Mouse (Mus musculus) MEL (cell line): ENCODE measurements around the gene E2f1. TPM values are rescaled to one million over a fixed set of nuclear protein-coding genes. Genes with fewer than 3 reads are reported as not detected.

Experiments used
- DNase-seq: peaks from one replicate; pipeline ENCODE4 v3.0.0; 2011; ENCODE audit warnings: low read depth, low spot score
- H3K27ac ChIP-seq: 2 replicates; pipeline ENCODE4 v1.5.1; 2012; ENCODE audit warnings: low read depth, mild to moderate bottlenecking, control low read depth, low read length, moderate library complexity; ENCODE audit not compliant: control insufficient read depth
- H3K27me3 ChIP-seq, 2 experiments: fragments of 150-350 bp in 1 of 2; sonication (generic) in 1 of 2; 2 replicates each; pipeline ENCODE4 v1.6.1; 2012; ENCODE audit warnings: low read length in 2 of 2, mild to moderate bottlenecking in 2 of 2, improper control_type of control experiment in 1 of 2, moderate library complexity in 1 of 2; ENCODE audit not compliant: insufficient read depth in 2 of 2, control insufficient read depth in 1 of 2
- H3K36me3 ChIP-seq, 2 experiments: 2 replicates each; pipeline ENCODE4 v1.6.1; 2012 to 2014; ENCODE audit warnings: low read length in 2 of 2, improper control_type of control experiment in 1 of 2, inconsistent platforms in 1 of 2, mild to moderate bottlenecking in 1 of 2; ENCODE audit not compliant: insufficient read depth in 2 of 2, control insufficient read depth in 1 of 2
- H3K4me1 ChIP-seq, 2 experiments: fragments of 150-350 bp in 1 of 2; sonication (generic) in 1 of 2; 2 replicates each; pipeline ENCODE4 v1.6.1; 2012; ENCODE audit warnings: low read length in 2 of 2, improper control_type of control experiment in 1 of 2, mild to moderate bottlenecking in 1 of 2; ENCODE audit not compliant: insufficient read depth in 2 of 2, control insufficient read depth in 1 of 2
- H3K4me3 ChIP-seq, 2 experiments: fragments of 150-350 bp in 1 of 2; sonication (generic) in 1 of 2; 2 replicates each; pipeline ENCODE4 v1.5.1; 2012; ENCODE audit warnings: low read depth in 2 of 2, low read length in 2 of 2, mild to moderate bottlenecking in 2 of 2, moderate library complexity in 2 of 2, control low read depth in 1 of 2, improper control_type of control experiment in 1 of 2; ENCODE audit not compliant: control insufficient read depth in 1 of 2, insufficient read depth in 1 of 2
- H3K79me2 ChIP-seq: 2 replicates; pipeline ENCODE4 v1.6.1; 2012; ENCODE audit warnings: mild to moderate bottlenecking, low read length, moderate library complexity; ENCODE audit not compliant: control insufficient read depth, poor library complexity, insufficient read depth
- H3K9ac ChIP-seq: 2 replicates; pipeline ENCODE4 v1.6.1; 2012; ENCODE audit warnings: low read depth, mild to moderate bottlenecking, control low read depth, low read length, moderate library complexity; ENCODE audit not compliant: control insufficient read depth, poor library complexity, severe bottlenecking
- H3K9me3 ChIP-seq: fragments of 150-350 bp; sonication (generic); replicated peaks from 2 replicates; pipeline ENCODE4 v1.6.1; 2012; ENCODE audit warnings: mild to moderate bottlenecking, low read length, improper control_type of control experiment, moderate library complexity; ENCODE audit not compliant: insufficient read depth
- CHD1 ChIP-seq: IDR thresholded peaks from 2 replicates; pipeline ENCODE4 v1.6.1; 2012; ENCODE audit warnings: low read depth, mild to moderate bottlenecking, inconsistent platforms, low read length, improper control_type of control experiment
- CHD2 ChIP-seq: IDR thresholded peaks from 2 replicates; pipeline ENCODE4 v1.6.1; 2011; ENCODE audit warnings: low read length, improper control_type of control experiment
- CTCF ChIP-seq, 3 experiments: IDR thresholded peaks in 2 of 3; conservative IDR thresholded peaks in 1 of 3; 2 replicates each; pipeline ENCODE4 v1.5.1; 2011 to 2012; ENCODE audit warnings: low read length in 3 of 3, low read depth in 2 of 3, mild to moderate bottlenecking in 2 of 3, improper control_type of control experiment in 1 of 3, inconsistent platforms in 1 of 3, mixed read lengths in 1 of 3, moderate library complexity in 1 of 3; ENCODE audit not compliant: control insufficient read depth in 1 of 3, insufficient read depth in 1 of 3, poor library complexity in 1 of 3, severe bottlenecking in 1 of 3
- E2F4 ChIP-seq: IDR thresholded peaks from 2 replicates; pipeline ENCODE4 v1.6.1; 2011; ENCODE audit warnings: low read depth, low read length, improper control_type of control experiment, borderline replicate concordance
- ELF1 ChIP-seq: IDR thresholded peaks from 2 replicates; pipeline ENCODE4 v1.6.1; 2014; ENCODE audit warnings: low read depth, mild to moderate bottlenecking, inconsistent platforms, low read length, improper control_type of control experiment, moderate library complexity
- EP300 ChIP-seq, 2 experiments: IDR thresholded peaks; 2 replicates each; pipeline ENCODE4 v1.6.1; 2011; ENCODE audit warnings: improper control_type of control experiment in 2 of 2, low read length in 2 of 2, low read depth in 1 of 2, mild to moderate bottlenecking in 1 of 2
- ETS1 ChIP-seq: IDR thresholded peaks from 2 replicates; pipeline ENCODE4 v1.6.1; 2012; ENCODE audit warnings: low read depth, mild to moderate bottlenecking, inconsistent platforms, low read length, improper control_type of control experiment, moderate library complexity
- GABPA ChIP-seq: IDR thresholded peaks from 2 replicates; pipeline ENCODE4 v1.6.1; 2012; ENCODE audit warnings: low read depth, mild to moderate bottlenecking, inconsistent platforms, low read length, improper control_type of control experiment, moderate library complexity
- GATA1 ChIP-seq: IDR thresholded peaks from 2 replicates; pipeline ENCODE4 v1.6.1; 2011; ENCODE audit warnings: low read depth, low read length, improper control_type of control experiment
- KAT2A ChIP-seq: conservative IDR thresholded peaks from 2 replicates; pipeline ENCODE4 v1.6.1; 2012; ENCODE audit warnings: low read depth, low read length, improper control_type of control experiment, inconsistent platforms
- MAX ChIP-seq: IDR thresholded peaks from 2 replicates; pipeline ENCODE4 v1.6.1; 2011; ENCODE audit warnings: low read length, improper control_type of control experiment
- MAZ ChIP-seq: IDR thresholded peaks from 2 replicates; pipeline ENCODE4 v1.6.1; 2012; ENCODE audit warnings: low read depth, mild to moderate bottlenecking, inconsistent platforms, low read length, improper control_type of control experiment
- MEF2A ChIP-seq: IDR thresholded peaks from 2 replicates; pipeline ENCODE4 v1.6.1; 2014; ENCODE audit warnings: low read depth, mild to moderate bottlenecking, inconsistent platforms, low read length, improper control_type of control experiment; ENCODE audit not compliant: poor library complexity, insufficient replicate concordance, severe bottlenecking; ENCODE audit errors: extremely low read depth
- MXI1 ChIP-seq: IDR thresholded peaks from 2 replicates; pipeline ENCODE4 v1.6.1; 2011; ENCODE audit warnings: mild to moderate bottlenecking, low read depth, low read length, improper control_type of control experiment
- MYB ChIP-seq: IDR thresholded peaks from 2 replicates; pipeline ENCODE4 v1.6.1; 2011; ENCODE audit warnings: mild to moderate bottlenecking, low read depth, low read length, improper control_type of control experiment
- NRF1 ChIP-seq: IDR thresholded peaks from 2 replicates; pipeline ENCODE4 v1.6.1; 2014; ENCODE audit warnings: low read depth, mild to moderate bottlenecking, inconsistent platforms, low read length, improper control_type of control experiment, moderate library complexity; ENCODE audit not compliant: poor library complexity, insufficient read depth, severe bottlenecking
- POLR2A ChIP-seq, 2 experiments: IDR thresholded peaks; 2 replicates each; pipeline ENCODE4 v1.6.1; 2011 to 2012; ENCODE audit warnings: low read length in 2 of 2, mild to moderate bottlenecking in 2 of 2, control low read depth in 1 of 2, improper control_type of control experiment in 1 of 2, low read depth in 1 of 2, moderate library complexity in 1 of 2; ENCODE audit not compliant: control insufficient read depth in 1 of 2, insufficient read depth in 1 of 2, poor library complexity in 1 of 2
- POLR2AphosphoS2 ChIP-seq: IDR thresholded peaks from 2 replicates; pipeline ENCODE4 v1.6.1; 2011; ENCODE audit warnings: low read length, improper control_type of control experiment
- POLR2AphosphoS5 ChIP-seq: IDR thresholded peaks from 2 replicates; pipeline ENCODE4 v1.6.1; 2012; ENCODE audit warnings: low read depth, borderline replicate concordance, mild to moderate bottlenecking, inconsistent platforms, low read length, moderate library complexity, mixed read lengths
- RAD21 ChIP-seq: IDR thresholded peaks from 2 replicates; pipeline ENCODE4 v1.6.1; 2011; ENCODE audit warnings: mild to moderate bottlenecking, low read depth, low read length, improper control_type of control experiment
- SIN3A ChIP-seq: IDR thresholded peaks from 2 replicates; pipeline ENCODE4 v1.6.1; 2012; ENCODE audit warnings: low read length, improper control_type of control experiment, inconsistent platforms
- SMC3 ChIP-seq: IDR thresholded peaks from 2 replicates; pipeline ENCODE4 v1.6.1; 2011; ENCODE audit warnings: low read depth, low read length, improper control_type of control experiment
- TCF12 ChIP-seq: IDR thresholded peaks from 2 replicates; pipeline ENCODE4 v1.6.1; 2014; ENCODE audit warnings: low read depth, mild to moderate bottlenecking, inconsistent platforms, low read length, improper control_type of control experiment, moderate library complexity
- UBTF ChIP-seq: IDR thresholded peaks from 2 replicates; pipeline ENCODE4 v1.6.1; 2012; ENCODE audit warnings: low read depth, mild to moderate bottlenecking, inconsistent platforms, low read length, improper control_type of control experiment, moderate library complexity, borderline replicate concordance; ENCODE audit not compliant: insufficient read depth
- USF1 ChIP-seq: IDR thresholded peaks from 2 replicates; pipeline ENCODE4 v1.6.1; 2014; ENCODE audit warnings: low read depth, mild to moderate bottlenecking, inconsistent platforms, low read length, improper control_type of control experiment, moderate library complexity
- ZMIZ1 ChIP-seq: IDR thresholded peaks from 2 replicates; pipeline ENCODE4 v1.6.1; 2012; ENCODE audit warnings: low read depth, mild to moderate bottlenecking, inconsistent platforms, low read length, improper control_type of control experiment, moderate library complexity
- polyA plus RNA-seq, 2 experiments: library from polyadenylated mRNA; stranded (reverse) in 1 of 2; unstranded in 1 of 2; fragments of >175 nt in 1 of 2; fragments of >200 nt in 1 of 2; gene quantifications; 2 replicates each; pipeline versions ENCODE4 v1.2.1 to v1.2.4; 2012; ENCODE audit warnings: low replicate concordance in 2 of 2, low read depth in 1 of 2; ENCODE audit not compliant: insufficient read length in 2 of 2, insufficient read depth in 1 of 2, missing spikeins in 1 of 2
- total RNA-seq: library from RNA; depleted of rRNA; stranded (reverse); fragments of 300-350 nt; gene quantifications from 2 replicates; pipeline ENCODE4 v1.2.3, GENCODE M21; 2012

The E2f1 gene
- total and polyA plus RNA-seq, 3 experiments, result 17.4 to 41.6 TPM; not detected in 1

DNA sequence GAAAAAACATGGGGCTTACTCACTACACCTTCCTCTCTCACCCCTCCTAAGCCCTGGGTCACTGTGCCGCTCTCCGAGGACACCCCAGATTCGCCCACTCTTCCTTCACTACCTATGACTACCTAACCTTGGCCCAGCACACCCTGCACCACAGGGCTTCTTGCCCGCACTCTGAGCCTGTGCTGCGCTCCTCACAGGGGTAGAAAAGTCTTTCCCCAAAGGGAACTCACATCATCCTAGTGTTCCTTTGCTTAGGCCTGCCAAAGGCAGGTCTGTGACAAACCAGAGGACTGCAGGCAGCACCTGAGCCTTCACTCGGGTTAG lies 8.0 kb upstream of the E2f1 start:
- Histone ChIP-seq H3K79me2 (no peaks in the 10 kb centered on the region), H3K9ac (no peak overlapping the region), H3K4me3 (no peak overlapping the region), H3K4me1 (peaks cover 0 to 3% of the 10 kb centered on the region in 2 experiments; a peak in 2 of 4 replicates), H3K27ac (no peak overlapping the region), H3K36me3 (peaks cover 0 to 1% of the 10 kb centered on the region in 2 experiments; a peak in 2 of 4 replicates), H3K9me3 (no peaks in the 10 kb centered on the region), H3K27me3 (no peaks in the 10 kb centered on the region)
- TF ChIP-seq CHD2 (no peak), POLR2AphosphoS2 (no peak), GABPA (no peak), MEF2A (no peak), ELF1 (no peak), SIN3A (no peak), CHD1 (no peak), MAZ (no peak), MAX (no peak), KAT2A (no peak), USF1 (no peak), CTCF (IDR thresholded peaks at IDR 0.05 in 2 of 3, conservative IDR thresholded peaks at IDR 0.05 in 1 of 3; ENCODE audit: control insufficient read depth in 1 of 3, insufficient read depth in 1 of 3, low read depth in 2 of 3, low read length in 3 of 3, poor library complexity in 1 of 3, severe bottlenecking in 1 of 3) (no peak), MYB (no peak), E2F4 (no peak), ZMIZ1 (no peak), MXI1 (no peak)
- no peak for DNase-seq

DNA sequence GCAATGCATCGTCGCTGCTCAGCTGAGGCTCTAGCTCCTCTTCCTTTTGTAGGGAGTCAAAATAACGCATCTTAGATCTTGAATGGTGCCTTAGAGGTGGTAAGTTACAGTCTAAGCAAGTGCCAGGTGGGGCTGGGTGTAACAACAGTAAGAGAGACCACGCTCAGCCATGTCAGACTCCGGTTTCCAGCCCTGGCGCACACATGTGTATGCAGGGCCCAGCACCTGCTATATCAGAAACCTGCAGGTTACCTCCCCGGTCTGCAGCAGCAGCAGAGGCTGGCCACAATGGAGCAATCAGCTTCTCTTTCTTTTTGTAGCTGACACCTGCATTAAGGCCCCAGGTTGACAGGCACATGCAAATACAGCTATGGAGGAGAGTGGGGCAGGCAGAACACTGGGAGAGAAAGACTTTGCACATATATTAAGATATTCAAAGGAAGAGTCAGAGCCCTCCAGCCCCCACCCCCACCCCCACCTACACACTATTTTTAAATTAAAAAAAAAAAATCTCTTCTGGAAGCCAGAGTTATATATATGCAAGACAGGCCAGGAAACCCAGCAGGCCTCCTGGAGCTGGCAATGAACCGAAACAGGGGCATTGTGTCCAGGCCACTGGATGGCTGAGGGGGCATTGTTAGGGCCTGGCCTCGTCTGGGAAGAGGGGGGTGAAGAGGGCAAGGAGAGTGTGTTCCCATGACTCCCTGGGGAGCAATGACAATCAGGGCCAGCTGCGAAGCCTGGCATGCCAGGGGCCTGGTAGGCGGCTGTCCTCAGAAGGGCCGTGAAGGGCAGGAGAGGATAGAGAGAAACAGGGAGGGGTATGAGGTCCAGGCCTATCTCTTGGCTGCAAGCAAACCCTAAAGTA lies 7.4 kb upstream of the E2f1 start:
- TF ChIP-seq MXI1 (no peak), GABPA (no peak), USF1 (no peak), CTCF (IDR thresholded peaks at IDR 0.05 in 2 of 3, conservative IDR thresholded peaks at IDR 0.05 in 1 of 3; ENCODE audit: control insufficient read depth in 1 of 3, insufficient read depth in 1 of 3, low read depth in 2 of 3, low read length in 3 of 3, poor library complexity in 1 of 3, severe bottlenecking in 1 of 3) (no peak), NRF1 (no peak), POLR2AphosphoS5 (no peak), SMC3 (no peak), SIN3A (no peak), E2F4 (no peak), RAD21 (no peak), ZMIZ1 (no peak), TCF12 (no peak), UBTF (no peak), ETS1 (no peak), POLR2A (IDR thresholded peaks at IDR 0.05; ENCODE audit: control insufficient read depth in 1 of 2, insufficient read depth in 1 of 2, low read depth in 1 of 2, low read length in 2 of 2, poor library complexity in 1 of 2) (no peak), EP300 (IDR thresholded peaks at IDR 0.05; ENCODE audit: low read depth in 1 of 2, low read length in 2 of 2) (no peak), GATA1 (no peak), CHD1 (no peak)
- Histone ChIP-seq H3K27me3 (no peaks in the 10 kb centered on the region), H3K9ac (no peak overlapping the region), H3K9me3 (no peaks in the 10 kb centered on the region), H3K36me3 (no peaks in the 10 kb centered on the region), H3K27ac (no peak overlapping the region), H3K4me1 (no peaks in the 10 kb centered on the region; a peak in 1 of 4 replicates), H3K79me2 (no peaks in the 10 kb centered on the region), H3K4me3 (no peak overlapping the region)
- no peak for DNase-seq
